Mouse (Mus musculus) cerebellum, adult 11-12 months (tissue): ENCODE measurements around the gene Gramd1b.

Experiments used
- DNase-seq: peaks from one replicate; pipeline ENCODE4 v3.0.0; 2022

Gene Gramd1b

DNA sequence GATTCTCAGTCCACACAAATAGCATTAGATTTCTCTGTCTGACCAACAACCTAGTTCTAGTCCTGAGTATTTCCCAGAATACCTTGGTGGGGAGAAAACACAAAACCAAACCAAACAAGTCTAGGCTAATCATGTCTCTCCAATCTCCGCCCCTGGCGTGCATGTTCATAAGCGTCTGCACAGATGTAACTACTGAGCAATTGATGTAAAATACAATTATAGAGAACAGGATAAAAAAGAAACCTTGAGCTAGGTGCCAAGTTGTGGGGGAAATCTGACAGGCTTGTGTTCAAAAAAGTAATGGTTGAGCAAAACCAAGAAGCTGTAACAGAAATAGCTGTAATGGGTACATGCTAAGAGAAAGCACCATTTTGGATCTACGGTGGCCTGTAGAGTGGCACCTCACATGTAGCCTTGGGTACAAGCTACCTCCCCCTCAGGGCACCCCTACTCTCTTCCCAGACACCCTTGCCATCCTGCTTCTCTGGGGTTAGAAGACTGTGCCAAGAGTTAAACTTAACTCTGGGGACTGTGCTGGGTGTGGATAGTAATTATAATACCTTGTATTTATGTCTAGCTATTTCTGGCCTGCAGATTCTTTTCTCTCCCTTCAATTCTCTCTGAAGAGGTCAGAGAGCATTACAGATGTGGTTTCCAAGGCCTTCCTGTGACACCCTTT is 174.3 kb downstream of the Gramd1b start:
- DNase-seq, result no peak

DNA sequence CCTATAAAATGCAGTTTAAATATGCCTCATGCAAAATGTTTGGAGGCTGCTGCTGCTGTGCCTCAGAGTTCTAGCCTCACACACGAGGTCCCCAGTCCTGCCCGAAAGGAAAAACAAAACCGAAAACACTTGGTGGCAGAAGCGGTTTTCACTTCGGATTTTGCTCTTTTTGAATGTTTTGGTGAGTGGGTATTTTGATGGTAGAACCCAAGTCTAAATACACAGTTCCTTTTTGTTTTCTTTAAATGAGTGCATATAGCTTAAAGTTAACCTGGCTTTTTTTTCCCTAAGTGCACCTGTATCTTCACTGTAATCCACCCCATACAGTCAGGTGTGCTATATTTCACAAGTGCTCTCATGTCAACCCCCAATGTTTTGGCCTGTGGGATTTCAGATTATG is 174.8 kb downstream of the Gramd1b start:
- no peak for DNase-seq

DNA sequence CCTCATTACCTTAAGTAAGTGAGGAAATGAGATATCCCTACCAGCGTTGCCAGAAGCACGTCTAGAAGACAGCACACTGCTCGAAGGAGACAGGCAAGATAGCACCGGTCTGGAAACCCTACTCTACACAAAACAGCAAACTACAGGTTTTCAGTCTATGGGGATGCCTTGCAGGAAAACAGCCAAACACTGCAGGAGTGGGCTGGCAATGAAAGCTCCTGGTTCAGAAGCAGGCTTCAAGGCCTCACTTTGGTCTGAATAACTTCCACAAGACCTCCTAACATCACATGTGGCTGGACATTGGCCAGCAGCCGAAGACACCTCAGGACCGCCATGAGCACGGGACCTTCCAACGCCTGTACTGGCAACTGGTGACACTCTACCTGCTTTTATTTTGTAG is 175.8 kb downstream of the Gramd1b start:
- no peak for DNase-seq

DNA sequence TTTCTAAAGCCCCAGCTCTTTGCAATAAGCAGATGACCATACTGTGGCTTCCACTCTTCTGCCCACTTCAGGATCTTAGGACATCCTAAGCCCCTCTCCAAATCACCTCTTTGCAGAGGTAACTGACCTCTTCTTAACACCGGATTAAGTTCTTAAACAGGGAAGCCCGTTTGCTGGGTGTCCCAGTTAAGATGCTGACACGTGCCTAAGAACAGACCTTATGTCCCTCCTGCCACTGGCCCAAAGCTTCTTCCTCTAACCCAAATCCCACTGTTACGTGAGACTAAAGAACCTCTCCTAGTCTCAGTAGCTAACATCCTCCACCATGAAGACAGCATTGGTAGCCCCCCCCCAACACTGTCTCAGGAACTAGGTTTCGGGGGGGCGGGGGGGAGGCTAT is 177.6 kb downstream of the Gramd1b start:
- no peak for DNase-seq

DNA sequence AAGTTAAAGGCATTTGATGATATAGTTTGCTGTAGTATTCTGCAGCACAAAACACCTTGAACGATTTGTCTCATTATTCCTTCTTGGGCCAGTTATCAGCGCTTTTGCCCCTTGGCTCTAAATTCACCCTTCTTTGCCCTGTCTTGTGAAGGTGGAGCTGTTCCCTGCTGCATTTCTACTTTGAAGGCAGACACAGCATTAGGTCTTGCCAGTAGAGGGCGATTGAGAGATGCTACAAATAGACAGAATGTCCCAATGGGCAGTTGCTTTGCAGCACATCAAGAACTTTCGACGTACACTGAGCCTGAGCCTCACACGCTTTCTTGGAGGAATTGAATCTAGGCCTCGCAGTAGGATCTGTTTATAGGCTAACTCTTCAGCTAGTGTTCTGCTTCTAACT is 180.5 kb downstream of the Gramd1b start:
- peak; percentile 76 for DNase-seq

DNA sequence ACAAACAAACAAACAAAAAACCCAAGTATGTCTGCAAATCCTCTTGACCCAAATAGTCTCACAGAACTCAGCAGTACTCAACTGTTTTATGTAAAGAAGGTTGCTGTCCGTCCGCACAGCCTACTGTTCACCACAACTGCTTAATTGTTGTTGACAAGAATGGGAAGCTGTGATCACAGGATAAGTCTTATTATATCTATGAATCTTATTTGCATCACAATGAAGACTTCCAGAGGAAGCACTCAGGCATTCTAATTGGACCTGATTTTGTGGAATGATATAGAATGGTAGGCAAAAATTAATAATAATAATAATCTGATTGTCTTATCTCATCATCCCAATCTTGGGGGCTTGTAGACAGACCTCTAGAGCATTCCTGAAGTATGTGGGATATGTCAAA is 181.1 kb downstream of the Gramd1b start:
- no peak for DNase-seq

DNA sequence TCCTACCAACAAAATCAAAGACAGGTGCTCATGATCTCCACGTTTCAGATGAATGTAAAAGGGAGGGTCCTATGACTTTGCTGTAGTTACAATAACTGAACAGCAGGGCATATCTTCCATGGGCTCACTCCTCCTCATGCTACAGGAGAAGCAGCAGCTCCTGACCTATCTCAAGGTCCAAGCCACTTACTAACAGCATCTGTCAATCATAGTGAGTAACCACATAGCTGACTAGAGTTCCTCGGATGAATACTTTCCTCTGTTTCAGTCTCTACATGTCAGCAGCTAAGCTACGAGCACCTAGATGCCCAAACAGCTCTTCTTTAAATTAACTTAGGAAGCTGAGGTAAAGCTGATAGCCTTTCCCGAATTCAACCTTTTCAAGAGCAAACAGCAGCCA is 181.6 kb downstream of the Gramd1b start:
- DNase-seq, result no peak

DNA sequence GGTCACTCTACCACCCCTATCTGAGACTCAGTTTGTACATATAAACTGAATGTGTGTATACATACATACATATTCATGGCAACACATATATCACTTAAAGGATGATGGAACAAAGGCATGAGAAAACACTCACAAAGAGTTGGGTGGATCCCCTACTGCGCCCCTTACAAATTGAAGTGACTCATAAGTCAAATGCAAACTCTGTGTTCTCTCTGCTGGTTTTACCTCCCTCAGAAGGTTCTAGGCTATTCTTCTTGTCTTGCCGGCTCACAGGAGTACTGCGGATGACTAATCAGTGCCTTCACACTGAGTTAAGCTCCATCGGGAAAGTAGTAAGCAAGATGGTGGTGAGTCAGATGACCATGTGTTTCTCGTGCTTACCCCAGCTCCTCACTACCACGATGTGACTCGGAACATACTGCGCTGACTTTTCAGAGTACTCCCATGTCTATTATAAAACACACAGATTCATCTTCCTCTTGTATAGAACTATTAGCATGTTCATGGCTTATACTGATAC is 182.4 kb downstream of the Gramd1b start:
- DNase-seq, result no peak

DNA sequence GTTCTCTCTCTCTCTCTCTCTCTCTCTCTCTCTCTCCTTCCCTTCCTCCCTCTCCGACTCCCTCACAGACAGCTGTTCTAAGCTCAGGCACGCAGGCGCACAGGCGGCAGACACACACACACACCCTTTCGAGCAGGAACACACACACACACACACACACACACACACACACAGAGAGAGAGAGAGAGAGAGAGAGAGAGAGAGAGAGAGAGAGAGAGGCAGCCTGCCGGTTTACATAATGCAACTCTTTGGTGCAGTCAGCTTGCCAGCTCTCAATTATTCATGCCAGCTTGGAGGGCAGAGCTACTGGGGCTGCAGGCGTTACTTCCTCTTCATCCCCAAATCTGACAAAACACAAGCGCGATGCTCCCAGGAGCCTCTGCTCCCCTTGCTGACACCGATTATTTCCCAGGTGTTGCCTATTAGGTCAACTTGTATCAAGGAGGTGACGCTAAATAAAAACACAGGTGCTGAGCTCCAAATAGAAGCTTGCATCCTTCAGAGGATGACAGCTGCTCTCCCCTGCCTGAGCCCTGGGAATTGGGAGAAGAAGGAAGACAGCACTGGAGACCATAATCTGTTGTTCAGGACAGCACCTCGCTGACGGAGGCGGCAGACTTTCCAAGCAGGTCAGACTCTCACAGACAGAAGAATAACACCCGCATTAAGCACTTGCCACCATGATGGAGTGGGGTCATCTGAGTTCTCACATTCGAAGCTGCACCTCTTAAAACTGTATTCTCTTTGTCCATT is 184.8 kb downstream of the Gramd1b start:
- DNase-seq, result peak; percentile 90

DNA sequence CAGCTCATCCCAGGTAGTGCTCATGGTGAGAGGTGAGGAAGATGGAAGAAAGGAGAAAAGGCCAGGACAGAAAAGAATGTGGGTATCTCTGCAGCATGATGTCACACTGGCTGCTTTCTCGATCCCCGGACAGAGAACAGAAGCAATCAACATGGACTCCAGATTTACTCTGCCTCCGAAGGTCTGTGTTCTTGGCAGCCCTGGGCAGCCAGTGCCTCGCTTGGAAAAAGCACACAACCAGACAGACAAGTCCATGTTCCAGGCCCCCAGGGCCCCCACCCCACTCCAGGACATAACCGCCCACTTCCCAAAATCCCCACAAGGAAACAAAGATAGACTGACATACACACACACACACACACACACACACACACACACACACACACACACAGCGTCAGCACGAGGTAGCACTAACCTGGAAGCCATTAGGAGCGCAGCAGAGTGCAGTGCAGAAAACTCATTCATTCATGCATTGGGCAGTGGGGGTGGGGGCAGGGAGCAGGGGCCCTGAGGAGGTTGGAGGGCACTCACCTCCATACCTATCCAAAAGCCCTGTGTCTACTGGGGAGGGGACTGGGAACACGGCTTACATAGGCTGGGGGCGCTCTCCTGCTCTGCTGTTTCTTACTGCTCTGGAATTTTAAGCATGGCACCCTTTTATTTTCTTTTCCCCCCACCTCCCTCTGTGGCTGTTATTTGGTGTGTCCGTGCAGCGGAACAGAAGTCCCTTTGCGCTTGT is 185.5 kb downstream of the Gramd1b start:
- DNase-seq, result peak; percentile 76

DNA sequence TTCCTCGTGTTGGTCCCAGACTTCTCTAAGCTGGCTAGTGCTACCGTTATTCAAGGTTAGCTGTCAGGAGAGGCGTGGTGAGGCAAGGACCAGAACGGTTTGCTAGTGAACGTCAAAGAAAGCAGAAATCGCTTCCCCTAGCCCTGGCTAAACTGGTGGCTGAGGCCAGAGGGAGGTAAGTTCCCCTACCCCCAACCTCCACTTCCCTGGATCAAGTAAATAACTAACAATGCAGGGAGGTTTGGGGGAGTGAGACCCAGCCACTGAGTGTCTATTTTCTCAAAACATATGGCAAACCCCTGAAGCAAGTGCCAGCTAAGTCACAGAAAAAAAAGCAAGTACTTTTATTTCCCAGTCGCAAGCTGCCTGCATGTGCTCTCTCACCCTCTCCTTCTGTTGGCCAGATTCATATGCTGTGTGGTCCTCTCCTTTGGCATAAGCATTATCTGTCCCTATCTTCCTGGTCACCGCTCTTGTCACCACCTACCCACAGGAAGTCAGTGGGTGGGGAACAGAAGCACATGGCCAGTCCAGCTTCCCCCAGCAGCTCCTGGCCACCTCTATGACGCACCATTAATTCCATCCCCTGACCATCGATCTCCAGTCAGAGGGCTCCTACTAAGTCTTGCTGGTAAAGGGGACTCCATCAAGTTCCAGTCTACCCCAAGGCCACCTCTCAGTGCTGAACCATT is 186.2 kb downstream of the Gramd1b start:
- DNase-seq, result peak; percentile 76

DNA sequence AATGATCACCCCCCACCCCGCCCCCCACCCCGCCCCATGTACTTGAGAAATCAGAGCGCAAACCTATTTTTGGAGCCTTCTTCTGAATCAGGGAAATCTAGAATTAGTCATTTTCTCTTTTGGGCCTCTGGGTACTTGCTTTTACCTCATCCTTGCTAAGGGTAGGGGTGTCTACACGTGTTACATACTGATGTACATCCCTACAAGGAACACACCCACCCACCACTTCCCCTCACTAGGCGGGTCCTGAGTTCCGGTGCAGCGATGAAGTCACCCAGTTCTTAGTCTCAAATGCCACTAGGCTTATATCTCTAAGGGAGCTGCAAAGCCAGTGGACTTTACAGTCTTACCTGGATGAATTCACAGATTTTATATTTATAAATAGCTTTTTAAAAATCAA is 187.4 kb downstream of the Gramd1b start:
- DNase-seq, result no peak

DNA sequence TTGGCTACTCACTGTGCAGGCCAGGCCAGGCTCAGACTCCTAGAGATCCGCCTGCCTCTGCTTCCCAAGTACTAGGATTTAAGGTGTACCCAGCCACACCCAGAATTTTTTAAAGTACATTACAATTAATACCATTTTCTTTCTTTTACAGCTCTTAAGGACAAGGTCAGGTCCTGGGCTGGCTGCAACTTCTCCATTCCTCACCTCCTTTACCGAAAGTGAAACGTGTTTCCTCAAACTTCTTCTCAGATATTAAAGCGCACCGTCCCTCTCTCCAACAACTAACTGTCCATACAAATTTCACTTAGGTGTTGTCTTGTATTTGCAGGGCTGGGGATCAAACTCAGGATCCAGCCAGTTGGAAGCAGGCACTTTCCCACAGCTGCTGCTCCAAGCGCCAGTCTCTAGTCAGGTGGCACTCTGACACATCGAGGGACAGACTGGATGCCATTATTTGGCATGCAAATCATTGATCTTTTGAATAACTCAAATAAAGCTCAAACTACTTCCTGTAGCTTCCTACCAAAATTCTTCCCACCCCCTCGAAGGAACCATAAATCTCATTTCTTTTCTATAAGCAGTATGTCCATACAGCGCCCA is 188.0 kb downstream of the Gramd1b start:
- no peak for DNase-seq

DNA sequence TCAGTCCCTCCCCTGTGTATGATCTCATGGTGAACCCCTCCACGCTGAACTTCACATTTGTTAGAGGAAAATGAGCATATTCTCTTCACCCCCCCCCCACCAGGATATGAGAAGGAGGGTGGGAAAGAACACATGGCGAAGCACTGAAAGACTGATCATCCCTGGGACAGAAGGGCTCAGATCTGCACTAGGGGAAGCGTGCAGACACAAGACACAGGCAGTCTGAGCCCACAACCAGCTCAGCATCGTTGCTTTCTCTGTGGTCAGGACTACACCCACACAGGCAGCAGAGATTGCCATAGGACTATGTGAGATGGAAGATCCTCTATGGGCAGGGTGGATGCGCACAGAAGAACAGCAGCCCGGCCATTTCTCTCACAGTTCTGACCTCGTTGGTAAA is 189.1 kb downstream of the Gramd1b start:
- DNase-seq, result no peak

DNA sequence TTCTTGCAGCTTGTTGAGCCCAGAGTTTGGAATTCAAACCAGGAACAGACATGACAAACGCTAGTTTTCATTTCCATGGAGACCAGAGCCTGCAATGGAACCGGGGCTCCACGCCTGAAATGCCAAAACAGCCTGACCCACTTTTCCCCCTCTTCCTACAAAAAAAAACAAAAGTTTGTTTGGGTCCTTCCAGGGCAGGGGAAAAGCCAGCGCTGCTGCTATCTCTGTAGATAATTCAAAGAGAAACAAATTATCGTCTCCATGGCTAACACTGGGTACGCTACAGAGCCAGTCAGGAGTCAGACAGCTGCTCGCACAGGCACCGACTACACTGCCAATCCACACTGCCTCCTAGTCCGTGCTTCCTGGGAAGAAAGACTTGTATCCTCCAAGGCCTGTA is 191.6 kb downstream of the Gramd1b start:
- no peak for DNase-seq

DNA sequence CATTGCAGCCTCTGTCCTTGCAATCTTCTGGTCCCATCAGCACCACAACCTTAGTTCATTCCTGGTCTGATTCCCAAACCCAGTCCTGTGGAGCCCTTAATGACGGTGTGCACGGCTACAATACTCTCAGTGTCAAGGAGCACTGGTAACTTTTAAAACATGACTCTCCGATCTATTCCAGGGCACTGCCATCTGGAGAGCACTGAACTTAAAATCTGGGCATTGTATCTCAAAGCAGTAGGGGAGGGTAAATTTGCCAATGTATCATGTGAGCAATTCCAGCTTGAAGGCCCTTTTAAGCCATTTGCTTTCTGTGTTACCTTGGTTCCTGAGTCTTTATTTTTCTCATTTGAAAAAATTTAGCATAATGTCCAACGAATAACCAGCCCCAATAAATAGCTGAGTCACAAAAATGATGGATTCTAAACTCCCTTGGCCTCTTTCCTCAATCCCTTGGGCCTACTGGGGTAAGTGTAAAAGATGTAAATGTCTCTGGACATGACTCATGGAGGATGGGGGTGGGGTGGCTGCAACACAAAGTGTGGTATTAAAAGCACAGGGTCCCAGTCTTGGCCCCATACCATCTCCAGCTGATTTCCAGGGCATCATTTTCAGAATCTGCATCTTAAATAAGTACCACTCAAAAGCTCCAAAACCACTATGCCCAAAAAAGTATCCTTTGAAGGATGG is 193.9 kb downstream of the Gramd1b start:
- DNase-seq, result no peak

DNA sequence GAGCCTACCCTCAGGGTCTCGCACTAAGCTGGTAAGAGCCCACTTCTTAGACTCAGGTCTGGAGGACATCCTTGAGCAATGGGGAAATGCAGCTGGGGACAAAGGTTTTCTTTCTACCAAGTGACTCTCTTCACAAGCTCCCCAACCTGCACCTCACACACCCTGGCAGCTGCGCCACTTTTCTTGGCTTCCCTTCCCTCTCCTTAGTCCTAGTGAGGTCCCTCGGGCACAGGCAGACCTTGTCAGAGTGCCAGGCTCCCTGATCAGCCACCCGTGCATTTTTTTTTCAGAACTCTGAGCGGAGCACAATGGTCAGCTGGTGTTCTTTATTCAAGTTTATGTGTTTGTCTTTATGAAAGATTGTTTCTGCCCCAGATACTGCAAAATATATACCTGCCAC is 194.5 kb downstream of the Gramd1b start:
- peak; percentile 75 for DNase-seq

DNA sequence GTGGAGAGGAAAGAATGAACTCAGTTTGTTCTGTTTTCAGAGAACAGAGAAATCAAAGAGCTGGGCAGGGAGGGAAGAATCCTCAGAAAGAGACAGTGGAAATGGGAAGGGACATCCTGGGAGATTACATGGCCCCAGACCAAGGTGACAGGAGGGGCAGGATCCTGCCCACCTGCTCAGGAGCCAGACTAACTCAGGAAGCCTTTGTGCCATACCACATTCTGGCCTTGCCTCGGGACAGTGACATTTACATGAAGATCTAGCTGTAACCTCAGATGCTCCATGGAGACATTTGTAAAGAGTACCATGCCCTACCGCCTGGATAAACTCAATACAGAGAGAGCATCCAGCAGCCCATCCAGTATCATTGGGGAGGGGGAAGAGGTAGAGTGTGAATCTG is 196.6 kb downstream of the Gramd1b start:
- no peak for DNase-seq

DNA sequence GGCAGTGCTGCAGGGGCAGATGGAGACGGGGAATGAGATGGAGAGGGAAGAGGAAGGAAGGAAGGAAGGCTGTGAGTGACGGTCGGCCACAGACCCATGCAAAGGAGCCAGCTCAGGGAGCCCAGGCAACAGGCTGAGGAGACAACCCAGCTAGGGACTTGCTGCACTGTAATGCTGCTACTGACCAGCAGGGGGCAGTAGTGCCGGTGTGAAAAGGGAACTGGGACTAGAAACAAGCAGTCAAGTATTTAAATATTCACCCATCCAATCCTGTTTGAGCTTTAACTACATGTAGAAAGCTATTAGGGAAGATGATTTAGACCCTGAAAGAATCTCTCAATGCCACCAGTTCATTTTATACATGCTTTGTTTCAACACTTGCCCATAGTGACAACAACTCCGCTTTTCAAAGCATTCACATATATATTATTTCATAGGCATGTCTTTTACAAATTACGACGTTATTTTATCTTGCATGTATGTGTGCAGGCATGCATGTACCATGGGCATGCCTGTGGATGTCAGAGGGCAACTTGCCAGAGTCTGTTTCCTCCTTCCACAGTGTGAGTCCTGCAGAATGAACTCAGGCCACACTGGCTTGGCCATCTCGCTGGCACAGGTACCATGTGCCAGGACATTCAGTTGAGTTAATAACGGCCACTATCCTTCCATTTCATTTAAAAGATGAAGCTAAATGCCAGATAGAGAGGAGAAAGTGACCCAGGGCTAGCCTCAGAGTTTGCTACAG is 197.4 kb downstream of the Gramd1b start:
- peak; percentile 90 for DNase-seq

DNA sequence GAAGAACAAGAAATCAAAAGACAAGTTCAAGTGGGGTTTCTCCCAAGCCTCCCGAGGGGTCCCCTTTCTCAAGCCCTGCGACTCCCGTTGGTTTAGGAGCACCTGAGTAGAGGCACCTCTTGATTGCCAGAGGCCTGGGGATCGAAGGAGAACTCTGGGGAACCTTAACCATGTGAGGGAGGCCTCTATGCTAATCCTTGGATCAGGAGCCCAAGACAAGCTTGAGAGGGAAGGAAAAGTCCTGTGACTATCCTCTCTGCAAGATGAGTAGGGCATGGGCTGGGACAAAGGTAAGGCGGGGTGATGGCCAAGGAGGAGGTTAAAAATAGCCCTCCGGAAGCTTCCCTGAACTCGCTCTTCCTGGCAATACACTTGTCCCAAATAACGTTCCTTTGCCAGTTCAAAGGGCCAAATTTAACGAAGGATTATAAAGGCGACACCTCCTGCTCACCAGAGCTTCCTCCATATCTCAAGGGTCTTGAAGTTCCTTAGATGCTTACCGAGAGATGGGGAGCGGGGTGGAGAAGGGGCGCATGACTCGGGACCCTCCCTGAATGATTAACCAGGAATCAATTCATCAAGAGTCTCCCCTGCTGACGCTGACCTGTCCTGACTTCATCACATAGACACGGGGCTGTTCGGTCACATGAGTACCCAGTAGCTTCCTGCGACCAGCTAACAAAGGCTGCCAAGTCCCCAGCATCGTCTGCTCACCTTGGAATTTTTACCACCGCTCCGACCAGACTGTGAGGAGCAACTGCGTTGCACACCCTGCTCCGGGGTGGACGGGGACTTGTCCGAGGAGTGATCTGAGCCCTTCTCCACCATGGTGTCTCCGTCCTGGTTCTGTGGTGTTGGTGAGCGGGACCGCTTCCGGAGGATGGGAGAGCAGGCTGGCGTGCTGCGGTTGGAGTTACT is 198.2 kb downstream of the Gramd1b start:
- DNase-seq, result peak; percentile 79
